Mouse (Mus musculus) cerebellum, postnatal 36 days (tissue): ENCODE results near the gene Eef1a1.

Source experiments
- DNase-seq, 2 experiments: peaks; one replicate each; pipeline ENCODE4 v3.0.0; 2021 to 2022; ENCODE audit warnings: mixed read lengths in 2 of 2

The Eef1a1 gene

DNA sequence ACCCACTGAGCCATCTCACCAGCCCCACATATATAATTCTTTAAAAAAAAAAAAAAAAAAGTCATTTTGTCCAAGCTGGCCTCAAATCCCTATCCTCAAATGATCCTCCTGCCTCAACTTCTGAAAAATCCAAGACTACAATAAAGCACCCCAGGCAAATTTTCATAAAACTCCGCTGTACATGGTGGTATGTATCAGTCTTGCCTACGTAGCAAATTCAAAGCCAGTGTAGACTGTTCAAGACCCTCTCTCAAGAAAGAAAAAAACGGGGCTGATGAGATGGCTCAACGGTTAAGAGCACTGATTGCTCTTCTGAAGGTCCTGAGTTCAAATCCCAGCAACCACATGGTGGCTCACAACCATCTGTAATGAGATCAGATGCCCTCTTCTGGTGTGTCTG, 13.1 kb downstream of the Eef1a1 start:
- DNase-seq = no peak

DNA sequence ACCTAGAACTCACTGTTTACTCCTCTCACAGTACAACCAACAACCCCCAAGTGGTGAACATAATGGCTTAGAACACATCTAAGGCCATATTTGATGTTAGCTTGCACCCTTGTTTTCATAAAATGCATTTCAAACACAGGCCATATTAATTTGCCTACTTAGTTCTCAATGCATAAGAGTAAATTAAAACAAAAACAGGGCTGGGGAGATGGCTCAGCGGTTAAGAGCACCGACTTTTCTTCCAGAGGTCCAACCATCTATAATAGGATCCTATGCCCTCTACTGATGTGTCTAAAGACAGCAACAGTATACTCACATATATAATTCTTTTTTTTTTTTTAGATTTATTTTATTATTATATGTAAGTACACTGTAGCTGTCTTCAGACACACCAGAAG, 13.6 kb downstream of the Eef1a1 start:
- no peak for DNase-seq

DNA sequence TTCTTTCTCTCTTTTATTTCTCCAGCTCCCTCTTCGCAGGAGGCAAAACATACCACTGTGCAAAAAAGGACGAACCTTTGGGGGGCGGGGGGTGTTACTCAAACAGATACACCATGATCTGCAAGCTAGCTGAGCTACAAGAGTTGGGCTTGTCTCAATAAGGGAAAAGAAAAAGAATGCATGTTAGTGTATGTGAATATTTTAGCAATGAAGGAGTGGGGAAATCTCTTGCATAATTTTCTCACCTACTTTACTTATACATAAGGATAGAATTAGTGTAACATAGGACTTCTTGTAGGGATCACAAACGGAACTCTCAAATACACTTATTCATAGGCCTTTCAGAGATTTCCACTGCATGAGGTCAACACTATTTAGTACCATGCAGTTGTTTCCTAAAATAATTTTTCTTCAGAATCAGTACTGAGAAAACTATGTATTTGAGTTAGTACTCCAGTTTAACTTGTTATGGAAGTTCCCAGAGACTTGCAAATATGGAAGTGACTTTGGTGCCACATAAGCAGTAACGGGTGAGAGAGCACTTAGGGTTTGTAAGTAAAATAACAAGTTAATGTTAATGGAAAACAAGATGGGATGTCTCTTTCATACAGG, 14.1 kb downstream of the Eef1a1 start:
- DNase-seq = no peak

DNA sequence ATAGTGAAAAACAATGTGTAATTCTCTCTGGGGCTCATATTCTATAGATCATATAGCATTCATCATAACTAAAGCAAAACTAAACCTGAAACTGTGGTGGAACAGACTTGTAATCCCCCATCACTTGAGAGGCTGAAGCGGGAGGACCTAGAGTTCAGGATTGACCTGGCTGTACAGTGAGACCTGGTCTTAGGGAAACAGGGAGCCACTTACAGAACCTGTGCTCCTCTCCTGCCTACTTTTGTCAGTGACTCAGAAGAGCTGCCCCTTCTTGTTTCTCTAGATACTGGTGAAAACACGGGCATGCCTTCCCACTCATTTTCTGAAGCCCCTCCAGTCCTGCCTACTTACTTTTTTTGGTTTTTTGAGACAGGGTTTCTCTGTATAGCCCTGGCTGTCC, 14.7 kb downstream of the Eef1a1 start:
- no peak for DNase-seq

DNA sequence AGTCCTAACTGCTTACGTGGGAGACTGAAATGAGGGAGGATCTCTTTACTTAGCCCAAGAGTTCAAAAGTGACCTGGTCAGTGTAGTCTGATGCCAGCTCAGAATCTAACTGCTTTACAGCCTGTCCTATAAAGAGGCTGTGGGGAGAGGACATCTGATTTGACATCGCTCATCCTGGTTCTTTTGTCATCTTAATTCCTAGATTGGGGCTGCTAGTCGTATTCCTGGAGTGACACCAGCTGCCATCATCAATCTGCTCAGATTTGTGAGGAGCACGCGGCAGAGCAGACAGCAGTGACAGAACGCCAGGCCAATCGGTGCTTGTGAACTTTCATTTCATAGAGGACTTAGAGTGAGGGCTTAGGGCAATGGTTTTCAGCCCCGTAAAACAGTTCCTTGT, 15.4 kb downstream of the Eef1a1 start:
- DNase-seq = no peak

DNA sequence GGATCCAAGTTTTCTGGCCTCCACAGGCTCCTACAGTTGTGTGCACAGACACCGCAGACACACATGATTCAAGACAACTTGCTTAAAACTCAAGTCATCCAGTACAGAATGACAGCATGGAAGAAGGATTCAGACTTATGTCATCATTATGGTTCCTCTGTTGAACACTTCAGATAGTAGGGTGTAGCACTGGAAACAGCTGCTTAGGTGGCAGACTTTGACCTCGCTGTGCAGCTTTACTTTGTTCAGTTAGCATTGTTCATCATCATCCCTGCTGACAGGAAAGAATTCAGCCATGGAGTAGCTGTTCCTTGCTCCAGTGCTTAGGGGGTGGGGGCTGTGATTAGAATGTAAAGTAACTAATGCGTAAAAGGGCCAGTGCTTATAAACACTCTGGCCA, 23.2 kb downstream of the Eef1a1 start:
- DNase-seq = no peak

DNA sequence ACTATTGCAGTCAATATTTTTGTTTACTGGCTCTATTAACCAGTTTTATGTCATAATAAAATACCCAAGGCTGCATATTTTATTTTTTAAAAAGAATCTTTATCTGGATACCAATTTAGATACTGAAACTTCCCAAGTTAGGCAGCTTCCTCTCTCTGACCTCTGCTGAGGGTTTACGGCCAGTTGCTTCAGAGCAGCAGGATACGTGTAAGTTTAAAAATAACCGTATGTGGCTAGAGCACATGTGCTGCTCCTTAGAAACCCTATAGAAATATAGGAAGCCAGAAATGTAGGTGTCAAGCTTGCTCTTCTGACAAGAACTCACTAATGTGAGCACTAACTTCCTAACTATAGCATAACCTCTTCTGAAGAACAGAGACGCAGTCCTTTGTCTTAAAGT, 25.6 kb downstream of the Eef1a1 start:
- DNase-seq = no peak

DNA sequence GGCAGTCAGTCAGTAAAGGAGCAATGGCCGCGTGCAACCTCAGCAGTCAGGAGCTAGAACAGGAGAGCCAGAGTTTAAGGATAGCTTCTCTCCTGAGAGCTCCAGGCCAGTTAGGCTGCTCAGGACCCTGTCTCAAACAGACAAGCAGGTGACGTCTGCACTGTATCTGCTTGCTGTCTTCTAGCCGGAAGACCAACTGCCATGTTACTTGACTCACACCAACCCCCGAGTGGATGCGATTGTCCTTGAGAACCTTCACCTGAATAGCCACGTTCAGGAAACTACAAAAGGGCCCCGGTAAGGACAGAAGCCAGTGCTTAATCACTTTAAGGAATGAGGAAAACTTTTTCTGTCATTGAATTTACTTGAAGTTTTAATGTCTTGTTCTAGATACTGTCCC, 31.9 kb downstream of the Eef1a1 start:
- DNase-seq = no peak

DNA sequence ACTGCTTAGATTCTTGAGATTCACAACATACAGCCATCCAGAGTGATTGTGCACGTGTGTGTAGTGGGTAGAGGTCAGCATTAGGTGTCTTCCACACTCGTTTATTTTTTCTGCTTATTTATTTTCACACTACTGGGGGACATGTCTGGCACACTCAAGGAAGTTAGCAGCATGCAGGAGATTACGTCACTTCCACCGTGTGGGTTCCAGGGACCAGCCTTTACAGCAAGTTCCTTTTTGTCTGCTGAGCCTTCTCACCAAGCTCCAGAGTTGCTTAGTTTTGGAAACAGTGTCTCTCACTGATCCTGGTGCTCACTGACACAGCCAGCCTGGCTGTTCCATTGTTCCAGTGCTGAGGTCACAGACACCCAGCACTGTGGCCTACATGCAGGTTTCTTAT, 37.6 kb downstream of the Eef1a1 start:
- no peak for DNase-seq

DNA sequence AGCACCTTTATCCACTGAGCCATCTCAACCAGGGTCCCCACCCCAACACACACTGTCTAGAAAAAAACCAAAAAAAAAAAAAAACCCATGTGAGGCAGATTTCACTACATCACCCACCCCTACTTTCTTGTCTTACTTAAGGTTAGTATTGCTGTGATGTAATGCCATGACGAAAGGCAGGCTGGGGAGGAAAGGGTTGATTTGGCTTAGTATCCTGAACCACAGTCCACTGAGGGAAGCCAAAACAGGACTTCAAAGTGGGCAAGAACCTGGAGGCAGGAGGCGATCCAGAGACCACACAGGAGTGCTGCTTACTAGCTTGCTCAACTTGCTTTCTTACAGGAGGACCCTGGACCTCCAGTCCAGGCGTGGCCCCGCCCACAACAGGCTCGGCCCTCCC, 38.5 kb downstream of the Eef1a1 start:
- no peak for DNase-seq

DNA sequence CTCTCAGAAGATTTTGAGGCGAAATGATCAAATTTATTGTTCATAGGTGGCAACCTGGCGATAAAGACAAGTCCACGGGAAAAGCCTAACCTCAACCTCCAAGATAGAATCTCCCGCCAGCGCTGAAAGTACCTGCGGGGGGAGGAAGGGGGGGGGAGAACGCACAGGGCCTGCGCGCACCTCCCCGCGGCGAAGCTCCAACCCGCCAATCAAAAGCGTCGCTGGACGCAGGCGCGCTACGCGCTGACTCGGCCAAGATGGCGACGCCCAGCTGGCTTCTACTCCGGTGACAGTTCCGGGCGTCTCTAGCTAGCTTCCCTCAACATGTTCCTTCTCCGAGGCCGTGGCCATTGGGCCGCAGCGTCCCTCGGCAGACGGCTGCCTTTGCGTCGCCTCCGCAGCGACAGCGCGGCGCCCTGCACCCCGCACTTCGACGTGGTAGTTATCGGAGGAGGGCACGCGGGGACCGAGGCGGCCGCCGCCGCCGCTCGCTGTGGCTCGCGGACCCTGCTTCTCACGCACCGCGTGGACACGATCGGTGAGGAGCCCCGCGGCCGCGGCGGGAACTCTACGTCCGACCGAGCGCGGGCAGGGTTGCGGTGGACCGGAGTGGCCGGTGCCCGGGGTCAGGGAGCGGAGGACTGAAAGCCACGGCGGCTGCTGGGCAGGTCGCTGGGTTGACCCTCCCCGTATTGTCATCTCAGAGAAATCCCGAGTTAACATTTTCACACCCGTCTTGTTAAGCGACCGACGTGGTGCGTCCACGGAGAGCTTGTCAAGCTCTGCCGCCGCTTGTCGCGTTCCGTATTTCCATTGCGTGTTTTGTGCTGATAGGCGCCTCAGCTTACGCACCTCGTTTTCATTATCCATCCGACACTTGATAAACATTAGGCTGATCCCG, 40.7 kb downstream of the Eef1a1 start, which contains the start of the genes Mto1 and Gm17324:
Gene Mto1, plus strand, starts transcription at position 236 of the 901 bp plus-strand sequence.
Gene Gm17324, minus strand, starts transcription at position 814 of the 901 bp plus-strand sequence.
- peak; percentile 88 to 89 for DNase-seq

DNA sequence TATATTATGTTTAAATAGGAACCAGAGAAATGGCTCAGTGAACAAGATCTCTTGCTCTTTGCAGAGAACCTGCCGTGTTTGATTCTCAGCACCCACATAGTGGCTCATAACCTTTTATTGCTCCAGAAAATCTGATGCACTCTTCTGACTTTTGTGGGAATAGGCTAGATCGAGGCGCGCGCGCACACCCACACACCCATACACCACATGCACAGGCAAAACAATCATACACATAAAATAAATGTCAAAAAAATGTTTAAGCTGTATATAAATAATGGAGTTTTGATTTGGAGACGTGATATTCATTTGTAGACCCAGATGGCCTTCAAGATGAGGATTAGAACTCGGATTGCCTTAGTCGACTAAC, 41.4 kb downstream of the Eef1a1 start:
- DNase-seq = no peak

DNA sequence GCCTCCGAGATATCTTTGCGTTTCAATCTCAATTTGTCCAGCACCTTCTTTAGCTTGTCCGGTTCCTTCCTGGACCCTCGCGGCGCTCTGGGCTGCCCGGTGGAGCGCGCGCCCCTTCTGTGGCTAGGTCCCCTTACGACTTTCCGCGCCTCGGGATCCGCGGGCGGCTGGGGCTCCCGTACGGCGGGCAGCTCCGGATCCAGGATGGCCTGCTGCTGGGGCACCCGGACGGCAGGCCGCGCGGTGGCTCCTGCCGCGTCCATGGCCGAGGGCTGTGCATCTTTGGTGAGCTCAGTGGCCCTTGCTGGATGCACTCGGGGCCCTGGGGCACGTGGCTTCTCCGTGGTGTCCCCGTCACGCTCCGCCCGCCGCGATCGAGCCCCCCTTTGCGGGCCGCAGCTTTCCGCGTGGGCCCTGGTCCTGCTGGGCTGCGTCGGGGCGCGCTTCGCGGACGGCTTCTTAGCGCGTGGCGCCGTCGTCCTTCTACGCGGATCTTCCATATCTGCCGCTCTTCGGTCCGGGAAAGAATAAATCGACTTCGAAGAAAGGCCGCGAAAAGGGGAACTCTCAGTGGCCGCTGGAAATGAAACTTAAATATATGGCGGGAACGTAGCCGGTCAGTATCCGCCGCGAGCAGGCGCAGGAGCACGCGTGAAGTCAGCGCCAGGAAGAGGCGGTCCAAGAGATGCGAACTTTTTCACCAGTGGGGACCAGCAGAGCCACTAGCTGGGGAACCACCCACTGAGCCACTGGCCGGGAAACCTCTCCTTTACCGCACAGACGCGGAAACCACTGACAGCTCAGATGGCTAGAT, 46.2 kb downstream of the Eef1a1 start, which contains the start of gene Cgas:
Gene Cgas, minus strand, starts transcription at position 659 of the 814 bp plus-strand sequence.
- DNase-seq = no peak

DNA sequence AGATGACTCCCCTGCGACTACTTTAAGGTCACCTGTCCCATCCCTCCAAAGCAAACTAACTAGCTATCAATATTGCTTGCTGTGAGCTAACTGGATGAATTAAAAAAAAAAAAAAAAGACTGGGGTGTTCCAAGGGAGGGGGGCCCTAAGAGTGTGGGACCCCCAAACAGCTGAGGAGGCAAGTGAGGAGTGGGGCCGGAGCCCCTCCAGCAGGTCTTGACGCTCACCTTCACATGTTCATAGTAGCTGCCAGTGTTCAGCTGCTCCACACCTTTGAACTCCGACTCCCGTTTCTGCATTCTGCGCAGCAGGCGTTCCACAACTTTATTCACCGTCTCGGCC, 46.7 kb downstream of the Eef1a1 start:
- DNase-seq = no peak

DNA sequence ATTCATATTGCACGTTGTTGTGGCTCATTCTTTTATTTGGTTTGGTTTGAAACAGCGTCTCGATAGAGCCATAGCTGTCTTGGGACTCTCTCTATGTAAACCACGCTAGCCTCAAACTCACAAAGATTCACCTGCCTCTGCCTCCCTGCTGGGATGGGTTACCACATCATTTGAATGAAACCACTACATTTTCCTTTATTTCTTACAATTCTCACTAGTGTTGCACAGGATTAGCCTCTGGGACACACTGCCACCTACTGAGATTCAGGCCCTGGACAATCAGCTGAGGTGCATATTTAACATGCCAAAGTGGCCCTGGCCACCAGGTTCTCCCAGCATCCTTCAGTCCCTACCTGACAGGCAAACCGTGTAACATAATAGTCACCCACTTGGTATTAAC, 49.5 kb downstream of the Eef1a1 start:
- DNase-seq = no peak

DNA sequence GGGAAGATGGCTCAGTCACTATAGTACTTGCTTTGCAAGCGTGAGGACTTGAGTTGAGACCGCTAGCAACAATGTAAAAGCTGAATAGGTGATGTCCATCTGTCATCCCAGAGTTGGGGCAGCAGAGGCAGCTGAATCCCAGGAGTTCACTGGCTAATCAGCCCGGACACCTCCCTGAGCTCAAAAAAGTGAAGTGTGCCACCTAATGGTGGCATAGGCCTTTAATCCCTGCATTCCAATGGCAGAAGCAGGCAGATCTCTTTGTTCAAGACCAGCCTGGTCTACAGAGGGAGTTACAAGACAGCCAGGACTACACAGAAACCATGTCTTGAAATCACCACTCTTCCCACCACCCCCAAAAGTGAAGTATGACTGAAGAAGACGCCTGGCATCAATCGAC, 56.5 kb downstream of the Eef1a1 start:
- no peak for DNase-seq

DNA sequence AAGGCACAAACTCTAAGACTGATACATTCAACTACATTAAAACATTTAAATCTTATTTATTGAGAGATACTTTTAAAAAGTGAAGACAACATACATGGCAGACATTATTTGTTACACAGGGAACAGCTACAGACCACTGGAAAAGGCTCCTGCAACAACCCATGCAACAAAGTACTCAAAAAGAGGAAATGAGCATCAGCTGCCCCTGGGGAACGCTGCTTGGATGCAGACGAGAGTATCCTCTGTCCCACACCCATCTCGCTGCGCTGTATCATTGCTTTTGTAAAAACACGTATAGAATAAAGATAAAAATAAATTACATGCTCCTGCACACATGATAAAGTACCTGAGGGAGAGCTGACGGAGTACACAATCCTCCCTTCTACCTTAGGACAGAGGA, 58.5 kb downstream of the Eef1a1 start:
- no peak for DNase-seq

DNA sequence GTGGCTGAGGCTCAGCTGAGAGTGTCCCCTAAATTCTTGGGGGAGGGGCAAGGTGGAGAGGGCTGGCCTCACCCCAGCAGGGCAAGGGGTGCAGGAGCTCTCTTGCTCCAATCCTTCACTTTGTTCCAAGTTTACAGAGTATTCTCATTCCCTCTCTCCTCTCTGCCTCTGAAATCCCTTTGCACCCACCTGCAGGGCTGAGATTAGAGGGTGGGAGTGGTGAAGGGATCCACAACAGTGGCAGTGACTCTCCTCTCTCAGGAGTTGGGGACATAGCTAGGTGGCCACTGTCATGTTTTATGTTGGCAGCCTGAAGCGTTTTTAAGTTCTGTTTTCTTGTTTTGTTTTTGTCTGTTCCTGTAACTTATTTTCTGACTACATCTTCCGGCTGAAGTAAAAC, 59.4 kb downstream of the Eef1a1 start:
- DNase-seq = no peak

DNA sequence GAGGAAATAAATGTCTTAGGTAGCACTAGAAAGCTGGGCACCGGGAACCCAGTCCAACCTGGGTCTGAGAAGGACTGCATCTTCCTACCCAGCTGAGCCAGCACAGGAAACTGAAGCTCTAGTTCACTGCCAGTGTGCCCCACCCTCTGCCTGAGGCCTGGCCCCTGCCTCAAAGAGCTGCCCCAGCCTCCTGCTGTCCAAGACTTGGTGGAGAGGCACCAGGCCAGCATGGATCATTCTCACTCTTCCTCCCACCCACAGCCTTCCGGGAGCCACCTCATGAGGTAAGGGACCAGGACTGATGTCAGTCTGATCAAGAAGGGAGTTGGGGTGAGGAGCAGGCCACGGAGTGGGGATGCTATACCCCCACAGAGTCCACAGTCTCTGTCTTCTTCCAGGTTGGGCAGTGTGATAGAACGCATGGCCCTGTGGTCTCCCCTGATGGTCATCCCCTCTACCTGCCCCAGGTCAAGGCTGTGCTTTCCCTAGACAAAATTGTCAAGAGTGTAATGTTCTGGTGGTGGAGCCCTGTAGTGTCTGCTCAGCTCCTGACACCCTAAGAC, 60.0 kb downstream of the Eef1a1 start:
- no peak for DNase-seq
